Mouse (Mus musculus): ENCODE measurements around the gene Yju2.

The Yju2 gene

DNA sequence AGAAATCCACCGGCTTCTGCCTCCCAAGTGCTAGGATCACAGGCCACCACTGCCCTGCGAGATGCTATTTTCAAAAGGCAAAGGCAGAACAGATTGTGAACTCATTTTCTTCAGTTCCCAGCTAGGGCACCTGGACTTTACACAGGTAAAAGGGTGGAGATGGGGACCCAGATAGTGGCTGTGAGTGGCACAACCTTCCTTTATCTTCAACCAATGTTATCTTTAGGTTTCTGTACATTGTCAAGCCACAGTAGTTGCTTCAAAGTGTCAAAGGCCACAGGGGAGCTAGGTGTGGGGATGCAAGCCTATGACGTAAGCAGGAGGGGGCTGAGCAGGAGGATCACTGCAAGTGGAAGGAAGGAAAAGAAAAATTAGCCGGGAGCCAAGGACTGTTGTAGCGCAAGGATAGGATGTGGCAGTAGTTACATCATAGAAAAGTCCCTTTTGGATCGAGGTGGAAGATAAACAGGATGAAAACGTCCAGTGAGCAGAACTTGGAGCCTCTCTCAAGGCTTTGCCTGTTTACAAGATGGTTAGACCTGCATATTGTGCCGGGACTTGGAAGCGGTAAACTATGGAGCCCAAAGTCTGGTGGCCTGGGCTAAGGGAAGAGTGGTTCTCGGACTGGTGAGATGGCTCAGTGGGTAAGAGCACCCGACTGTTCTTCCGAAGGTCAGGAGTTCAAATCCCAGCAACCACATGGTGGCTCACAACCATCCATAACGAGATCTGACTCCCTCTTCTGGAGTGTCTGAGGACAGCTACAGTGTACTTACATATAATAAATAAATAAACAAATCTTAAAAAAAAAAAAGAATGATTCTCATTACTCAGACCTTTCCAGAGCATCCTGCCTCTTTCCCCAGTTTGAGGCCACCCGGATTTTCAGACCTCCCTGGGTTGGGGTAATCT is 48.8 kb downstream of the Yju2 start:
- DNase-seq (ENCODE audit: low spot score): no peak

DNA sequence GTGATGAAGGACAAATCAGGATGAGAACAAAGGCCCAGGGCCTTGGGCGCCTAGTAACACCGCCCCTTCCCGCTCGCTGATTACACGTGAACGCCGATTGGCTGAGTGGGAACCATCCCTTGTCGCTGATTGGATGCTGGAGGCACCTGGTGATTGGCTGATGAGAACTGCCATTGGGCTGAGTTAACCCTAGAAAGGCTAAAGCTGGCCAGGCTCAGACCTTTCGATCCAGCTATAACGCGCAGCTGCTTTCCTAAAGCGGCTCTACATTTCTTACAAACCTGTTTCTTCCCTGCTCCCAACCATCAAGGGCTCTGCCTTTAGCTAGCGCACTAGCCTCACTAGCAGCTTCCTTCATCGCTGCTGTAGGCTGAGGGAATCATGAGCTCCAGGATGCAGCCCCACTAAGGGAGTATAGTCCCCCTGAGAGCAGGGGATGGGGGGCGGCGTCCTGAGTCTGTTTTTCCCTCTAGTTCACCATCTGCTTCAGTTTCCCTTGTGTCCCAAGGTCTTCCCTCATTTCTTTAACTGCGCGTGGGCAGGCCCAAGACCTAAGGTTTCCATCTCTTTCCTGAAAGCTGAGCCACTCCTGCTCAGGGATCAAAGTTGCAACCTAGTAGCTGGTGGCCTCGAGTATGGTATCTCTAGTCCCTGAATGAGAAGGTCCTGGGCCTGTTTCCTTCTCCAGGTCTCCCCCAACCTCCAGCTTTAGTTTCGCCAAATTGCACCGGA is 49.6 kb downstream of the Yju2 start:
- DNase-seq (ENCODE audit: low spot score): peak; percentile 88

DNA sequence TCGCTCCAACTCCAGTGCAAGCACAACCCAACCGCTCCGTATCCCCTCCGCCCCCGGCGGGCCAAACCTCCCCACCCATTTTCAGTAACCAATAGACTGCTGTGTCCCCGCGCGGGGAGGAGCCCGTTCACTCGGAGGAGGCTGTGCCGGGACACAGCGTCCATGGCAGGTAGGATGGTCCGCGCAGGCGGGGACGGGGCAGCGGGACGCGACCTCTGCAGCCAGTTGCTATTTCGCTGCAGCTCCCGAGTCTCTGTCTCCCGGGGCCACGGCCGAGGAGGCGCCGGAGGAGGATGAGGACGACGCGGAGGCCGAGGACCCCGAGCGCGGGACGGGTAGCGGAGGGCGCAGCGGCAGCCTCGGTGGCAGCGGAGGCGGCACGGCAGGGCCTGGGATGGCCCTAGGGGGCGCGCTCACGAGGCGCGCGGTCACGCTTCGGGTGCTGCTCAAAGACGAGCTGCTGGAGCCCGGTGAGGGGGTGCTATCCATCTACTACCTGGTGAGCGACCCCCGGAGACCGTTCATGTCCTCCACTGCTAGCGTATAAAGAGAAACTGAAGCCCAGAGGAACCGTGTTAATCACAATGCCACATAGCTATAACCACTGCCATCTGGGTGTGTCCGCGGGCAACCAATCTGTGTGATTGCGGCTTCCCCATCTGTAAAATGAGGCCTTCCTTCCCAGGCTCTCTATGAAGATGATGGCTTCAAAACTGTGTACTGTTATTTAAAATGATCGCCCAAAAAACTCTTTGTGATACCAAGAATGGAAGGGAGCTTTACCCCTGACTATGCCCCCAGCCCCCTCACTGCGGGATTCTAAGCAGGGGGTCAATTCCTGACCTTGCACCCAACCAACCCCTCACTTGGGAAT is 50.4 kb downstream of the Yju2 start:
- DNase-seq (ENCODE audit: low spot score): peak; percentile 90

DNA sequence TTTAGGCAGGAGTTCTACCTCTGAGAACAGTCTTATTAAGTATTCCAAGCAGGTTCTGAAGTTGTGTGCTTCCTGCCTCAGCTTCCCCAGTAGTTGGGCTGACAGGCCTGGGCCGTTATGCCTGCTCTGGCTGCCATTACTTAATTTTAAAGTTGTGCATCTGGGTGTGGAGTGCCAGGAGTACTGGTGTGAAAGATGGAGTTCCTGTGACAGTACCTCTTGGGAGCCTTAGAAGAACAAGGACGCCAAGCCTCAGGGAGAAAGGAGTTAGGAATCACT is 51.0 kb downstream of the Yju2 start:
- no peak for DNase-seq (ENCODE audit: low spot score)

DNA sequence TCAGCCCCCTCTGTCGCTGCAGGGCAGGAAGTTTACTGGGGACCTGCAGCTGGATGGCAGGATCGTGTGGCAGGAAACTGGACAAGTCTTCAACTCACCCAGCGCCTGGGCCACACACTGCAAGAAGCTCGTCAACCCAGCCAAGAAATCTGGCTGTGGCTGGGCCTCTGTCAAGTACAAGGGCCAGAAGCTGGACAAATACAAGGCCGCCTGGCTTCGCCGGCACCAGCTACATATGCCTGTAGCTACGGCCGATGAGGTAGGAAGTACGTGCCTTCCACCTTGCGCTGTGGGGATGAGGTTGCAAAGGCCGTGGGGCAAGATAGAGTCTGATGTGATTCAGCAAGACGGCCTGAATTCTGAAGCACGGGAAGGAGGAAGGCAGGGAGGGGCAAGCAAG is 51.4 kb downstream of the Yju2 start:
- no peak for DNase-seq (ENCODE audit: low spot score)

DNA sequence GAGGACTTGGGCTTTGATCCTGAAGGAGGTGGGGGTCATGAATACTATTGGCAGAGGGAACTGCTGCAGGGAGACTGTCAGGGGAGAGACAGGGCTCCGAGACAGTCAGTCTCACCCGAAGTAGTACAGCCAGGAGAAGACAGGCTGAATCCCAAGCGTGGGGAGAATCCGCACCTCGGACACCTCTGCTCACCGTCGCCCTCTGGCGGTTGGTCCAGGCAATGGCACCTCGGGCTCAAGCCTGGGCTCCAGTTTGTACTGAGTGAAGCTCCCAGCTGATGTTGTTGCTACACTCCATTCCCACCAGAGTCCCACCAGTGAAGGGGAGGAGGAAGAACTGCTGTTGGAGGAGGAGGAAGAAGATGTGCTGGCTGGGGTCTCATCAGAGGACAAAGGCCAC is 51.8 kb downstream of the Yju2 start:
- DNase-seq (ENCODE audit: low spot score): peak; percentile 93

DNA sequence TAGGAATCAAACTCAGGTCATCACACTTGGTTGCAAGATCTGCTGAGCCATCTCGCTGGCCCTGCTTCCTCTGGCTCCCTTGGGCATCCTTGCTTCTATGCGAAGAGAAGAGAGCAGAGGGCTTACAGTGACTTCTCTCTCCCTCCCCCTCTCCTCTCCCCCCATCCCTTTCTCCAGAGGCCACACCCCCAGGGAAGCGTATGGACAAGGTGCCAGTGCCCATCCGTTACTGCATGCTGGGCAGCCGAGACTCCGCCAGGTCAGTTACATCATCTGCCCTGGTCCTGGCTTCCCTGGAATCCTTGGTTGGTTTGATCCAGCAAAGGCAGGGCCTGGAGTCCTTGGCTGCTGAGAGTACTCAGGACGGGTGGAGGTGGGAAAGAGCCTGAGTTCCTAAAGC is 52.5 kb downstream of the Yju2 start:
- no peak for DNase-seq (ENCODE audit: low spot score)

DNA sequence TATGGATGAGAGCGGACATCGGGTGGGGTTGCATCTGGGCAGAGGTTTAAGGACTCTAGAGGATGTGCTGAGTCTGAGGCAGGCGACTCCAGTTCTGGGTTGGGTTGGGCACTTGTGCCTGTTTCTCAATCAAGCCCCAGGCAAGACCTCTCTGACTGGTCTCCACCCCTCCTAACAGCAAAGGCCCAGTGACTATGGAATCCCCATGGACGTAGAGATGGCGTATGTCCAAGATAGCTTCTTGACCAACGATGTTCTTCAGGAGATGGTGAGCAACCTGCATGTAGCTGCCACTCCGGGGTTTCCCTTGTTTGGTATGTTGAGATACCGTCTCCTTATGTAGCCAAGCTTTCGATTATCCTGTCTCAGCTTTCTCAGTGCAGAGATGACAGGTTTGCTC is 56.4 kb downstream of the Yju2 start:
- no peak for DNase-seq (ENCODE audit: low spot score)

DNA sequence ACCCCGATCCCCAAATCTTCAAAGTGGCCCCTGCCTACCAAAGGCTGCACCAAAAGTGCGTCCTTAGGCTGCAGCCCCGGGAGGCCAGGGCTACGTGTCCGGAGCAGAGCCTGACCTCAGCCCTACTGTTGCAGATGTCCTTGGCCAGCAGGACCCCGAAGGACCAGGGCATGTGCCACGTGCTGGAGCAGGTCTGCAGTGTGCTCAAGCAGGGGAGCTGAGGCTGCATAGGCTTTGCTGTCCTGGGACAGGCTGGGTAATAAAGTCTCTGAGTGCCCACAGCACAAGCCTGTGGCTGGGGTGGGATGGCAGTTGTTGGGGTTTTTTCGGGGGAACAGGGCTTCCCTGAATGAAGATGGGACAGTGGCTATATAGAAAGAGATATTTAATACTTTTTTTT is 57.5 kb downstream of the Yju2 start:
- DNase-seq (ENCODE audit: low spot score): no peak

DNA sequence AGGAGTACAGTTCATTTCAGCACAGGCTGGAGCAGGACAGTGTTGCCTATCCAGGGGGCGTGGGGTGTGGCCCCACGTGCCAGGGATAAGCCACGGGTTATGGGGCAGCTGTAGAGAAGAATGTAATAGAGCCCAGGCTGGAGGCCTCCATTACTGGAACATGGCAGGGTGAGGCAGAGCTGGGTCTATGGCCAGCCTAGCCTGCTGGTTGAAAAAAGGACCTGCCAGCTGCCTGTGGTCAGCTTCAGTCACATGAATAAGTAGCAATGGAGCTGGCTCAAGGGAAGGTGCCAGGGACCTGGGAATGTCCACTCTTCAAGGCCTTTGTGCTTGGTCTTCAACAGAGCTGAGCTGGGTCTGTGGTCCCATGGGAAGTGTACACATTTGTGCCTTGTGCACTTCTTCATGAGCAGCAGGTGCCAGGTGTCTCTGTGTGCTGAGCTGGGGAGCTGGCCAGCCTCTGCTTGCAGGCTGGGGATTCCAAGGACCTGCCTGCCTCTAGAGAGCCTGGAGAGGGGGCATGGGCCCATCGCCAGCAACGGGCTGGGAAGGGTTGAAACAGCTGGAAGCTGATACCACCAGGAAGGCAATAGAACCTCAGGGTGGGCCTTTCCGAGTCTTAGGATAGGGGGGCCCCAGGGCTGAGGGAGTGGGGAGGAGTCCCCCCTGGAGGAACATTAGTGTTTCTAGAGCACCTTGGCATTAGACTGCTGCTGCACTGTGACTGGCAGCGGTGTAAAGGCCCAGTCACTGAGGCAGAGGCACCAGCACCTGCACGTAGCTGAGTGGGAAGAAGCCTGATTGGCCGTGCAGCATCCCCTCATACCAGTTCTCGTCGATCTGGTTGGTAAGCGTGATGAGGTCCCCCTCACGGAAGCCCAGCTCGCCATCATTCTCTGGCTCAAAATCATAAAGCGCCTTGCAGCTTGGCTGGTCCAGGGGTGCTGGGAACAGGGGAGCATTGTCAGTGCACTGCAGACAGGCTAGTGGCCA is 58.2 kb downstream of the Yju2 start:
- DNase-seq (ENCODE audit: low spot score): no peak

DNA sequence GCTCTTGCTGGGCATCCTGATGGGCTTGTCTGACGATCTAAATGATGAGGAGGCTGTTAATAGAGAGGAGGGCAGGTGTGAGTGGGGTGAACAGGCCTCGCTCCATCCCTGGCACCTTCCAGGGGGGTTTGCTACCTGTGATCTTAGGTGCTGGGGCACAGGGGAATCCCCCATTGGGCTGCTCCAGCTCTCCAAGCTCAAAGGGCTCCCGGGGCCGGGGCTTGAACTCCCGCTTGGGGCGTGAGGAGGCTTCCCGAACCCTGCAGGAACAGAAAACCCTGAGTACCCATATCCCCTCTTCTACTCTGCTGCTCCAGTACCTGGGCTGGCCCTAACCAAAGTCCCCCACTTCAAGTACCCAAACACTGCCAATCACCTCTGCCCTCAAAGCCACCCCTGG is 58.9 kb downstream of the Yju2 start:
- no peak for DNase-seq (ENCODE audit: low spot score)
